Mouse (Mus musculus): ENCODE measurements around the gene Rab27a.

Rab27a gene

DNA sequence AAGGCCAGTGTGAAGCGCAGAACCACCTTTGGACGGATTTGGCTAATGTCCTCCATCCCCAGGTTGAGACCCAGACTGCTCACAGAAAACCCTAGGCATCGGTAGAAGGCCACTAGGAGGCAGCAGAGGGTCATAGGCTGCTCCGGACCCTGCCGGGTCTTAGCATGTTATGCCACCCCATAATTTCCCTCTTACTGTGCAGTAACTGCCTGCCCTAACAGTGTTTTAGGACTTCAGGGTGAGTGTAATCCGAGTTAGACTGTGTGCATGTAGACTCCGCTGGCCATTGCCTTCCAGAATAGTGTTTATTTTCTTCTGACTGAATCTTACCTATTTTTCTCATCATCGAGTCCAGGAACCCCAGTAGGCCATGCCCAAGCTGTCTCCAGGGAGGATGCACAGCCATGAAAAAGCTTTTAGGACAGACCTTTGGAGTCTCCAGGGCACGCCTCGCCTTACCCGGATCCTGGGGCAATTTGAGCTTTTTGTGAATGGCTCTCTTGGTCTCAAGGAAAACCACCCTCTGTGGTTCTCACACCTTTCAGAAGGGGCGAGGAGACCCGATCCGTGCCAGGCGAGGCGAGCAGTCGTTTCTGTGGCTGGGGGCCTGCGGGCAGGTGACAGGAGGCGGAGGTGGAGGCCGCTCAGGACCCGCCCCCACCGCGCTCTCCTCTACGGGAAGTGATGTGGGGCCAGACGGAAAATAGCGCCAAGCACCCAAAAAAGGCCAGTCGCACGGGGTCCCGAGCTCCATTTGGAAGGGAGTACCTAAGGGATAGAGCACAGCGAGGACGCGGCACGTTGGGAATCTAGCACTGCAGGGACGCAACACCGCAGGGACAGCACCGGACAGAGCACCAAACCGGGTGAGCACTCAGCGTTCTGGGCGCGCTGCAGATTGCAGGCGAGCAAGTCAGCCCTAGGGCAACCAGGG, at the start of gene Rab27a:
TSS of gene Rab27a (plus strand) at position 709 of the 934 bp plus-strand sequence.
- DNase-seq = peak; percentile 66 to 83

DNA sequence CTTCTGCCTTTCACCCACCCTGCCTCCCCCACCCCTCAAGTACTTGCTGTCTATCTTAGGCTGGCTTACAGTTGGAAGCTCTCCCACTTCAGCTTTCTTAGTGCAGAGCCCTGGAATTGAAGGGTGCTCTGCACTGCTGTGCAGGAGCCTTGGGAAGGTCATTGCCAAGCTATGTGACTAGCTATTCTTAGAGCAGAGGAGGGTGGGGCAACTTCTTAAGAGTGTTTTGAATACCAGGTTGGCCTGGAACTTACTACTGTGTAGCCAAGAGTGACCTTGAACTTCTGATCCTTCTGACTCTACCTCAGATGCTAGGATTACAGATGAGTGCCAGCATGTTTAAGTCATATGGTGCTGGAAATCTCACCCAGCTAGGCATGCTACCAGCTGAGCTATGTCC, 48.5 kb upstream of the Rab27a start:
- no peak for DNase-seq

DNA sequence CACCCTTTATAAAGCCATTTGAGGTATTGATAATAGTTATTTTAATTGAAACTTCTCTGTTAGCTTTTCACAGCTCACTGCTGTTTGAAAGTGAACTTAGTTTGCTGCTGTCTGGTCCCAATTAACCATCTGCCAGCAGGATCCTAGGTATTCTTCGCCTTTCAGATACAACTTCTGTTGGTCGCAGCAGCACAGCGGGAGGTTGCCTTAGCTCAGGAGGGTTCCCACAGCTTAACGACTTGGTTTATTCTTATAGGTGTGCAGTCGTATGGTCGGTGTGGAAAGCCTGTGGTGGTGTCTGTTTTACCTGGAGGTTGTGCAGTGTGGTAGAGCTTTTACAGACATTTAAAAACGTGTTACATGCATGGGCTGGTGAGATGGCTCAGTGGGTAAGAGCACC, 47.8 kb upstream of the Rab27a start:
- no peak for DNase-seq

GRCm38 (mm10) chr9:73000487-73000886, 44.2 kb upstream of the Rab27a start:
- DNase-seq = no peak

- no peak for DNase-seq
Observed at GRCm38 (mm10) chr9:73001314-73002011, 43.2 kb upstream of the Rab27a start.

DNA sequence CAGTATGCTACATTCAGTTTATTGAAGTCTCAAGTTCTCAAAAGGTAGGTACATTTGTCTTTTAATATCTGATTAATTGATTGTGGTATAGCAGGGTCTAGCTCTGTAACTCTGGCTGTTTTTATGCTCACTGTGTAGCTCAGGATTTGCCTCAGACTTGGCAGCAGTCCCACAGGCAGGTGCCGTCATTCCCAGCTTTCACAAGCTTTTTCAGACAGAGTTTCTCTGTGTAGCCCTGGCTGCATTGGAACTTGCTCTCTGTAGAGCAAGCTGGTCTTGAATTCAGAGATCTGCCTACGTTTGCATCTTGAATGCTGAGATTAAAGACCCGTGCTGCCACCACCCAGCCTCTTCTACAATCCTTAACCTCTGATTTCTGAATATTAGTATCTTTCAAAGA, 42.5 kb upstream of the Rab27a start:
- DNase-seq = no peak

GRCm38 (mm10) chr9:73004076-73004475, 40.6 kb upstream of the Rab27a start:
- DNase-seq = no peak

DNA sequence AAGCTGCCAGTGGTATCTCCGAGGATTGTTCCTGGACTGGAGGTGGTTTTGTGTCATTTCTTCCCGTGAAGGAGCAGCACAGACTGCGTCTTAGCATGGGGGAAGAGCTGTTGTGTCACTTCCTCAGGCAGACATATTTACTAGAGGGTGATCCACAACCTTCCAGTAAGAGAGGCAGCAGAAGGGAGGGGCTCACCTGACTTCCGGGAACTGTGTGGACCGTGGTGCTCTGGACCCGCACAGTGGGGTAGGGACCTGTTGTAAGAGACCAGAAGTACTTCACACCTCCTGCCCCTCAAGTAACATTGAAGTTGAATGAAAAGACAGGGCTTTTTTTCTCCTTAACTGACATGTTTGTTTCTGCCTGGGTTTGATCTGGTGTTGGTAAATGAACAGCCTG, 39.5 kb upstream of the Rab27a start:
- no peak for DNase-seq

GRCm38 (mm10) chr9:73006175-73006574, 38.5 kb upstream of the Rab27a start:
- no peak for DNase-seq

DNA sequence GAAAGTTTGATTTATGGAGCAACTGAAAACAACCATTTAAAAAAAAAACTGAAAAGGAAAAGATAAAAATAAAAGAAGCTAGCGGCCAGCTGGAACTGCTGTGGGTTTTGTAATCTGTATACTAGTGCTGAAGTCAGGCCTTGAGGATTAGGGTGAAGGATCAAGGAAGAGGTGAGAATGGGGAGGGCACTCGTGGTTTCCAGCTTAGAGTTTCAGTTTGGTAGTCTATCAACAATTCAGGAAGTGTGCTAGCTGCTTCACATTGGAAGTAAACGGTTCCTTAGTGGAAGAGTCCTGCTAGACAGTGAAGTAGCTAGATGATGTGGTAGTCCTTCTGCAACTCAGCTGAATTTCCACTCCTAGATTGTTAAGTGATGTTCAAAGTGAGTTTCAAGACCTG, 36.3 kb upstream of the Rab27a start:
- DNase-seq = no peak

GRCm38 (mm10) chr9:73012629-73013028, 32.0 kb upstream of the Rab27a start:
- DNase-seq = no peak

DNA sequence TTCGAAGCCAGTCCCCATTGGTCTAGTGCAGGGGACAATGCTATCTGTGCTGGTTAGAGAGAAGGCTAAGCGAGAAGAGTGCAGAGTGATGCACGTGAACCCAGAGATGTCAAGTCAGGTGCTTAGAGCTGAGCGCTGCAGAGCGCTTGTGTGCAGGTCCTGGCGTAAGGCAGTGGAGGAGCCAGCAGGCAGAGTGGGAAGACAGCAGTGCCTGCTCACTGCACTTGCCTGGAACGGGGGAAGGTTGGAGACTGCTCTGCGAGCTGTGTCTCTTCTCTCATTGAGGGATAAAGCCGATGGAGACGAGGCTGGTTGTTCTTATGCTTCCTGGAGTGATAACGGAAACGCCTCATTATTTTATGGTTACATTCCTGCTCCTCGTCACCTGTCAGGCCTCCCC, 29.9 kb upstream of the Rab27a start:
- DNase-seq = no peak

DNA sequence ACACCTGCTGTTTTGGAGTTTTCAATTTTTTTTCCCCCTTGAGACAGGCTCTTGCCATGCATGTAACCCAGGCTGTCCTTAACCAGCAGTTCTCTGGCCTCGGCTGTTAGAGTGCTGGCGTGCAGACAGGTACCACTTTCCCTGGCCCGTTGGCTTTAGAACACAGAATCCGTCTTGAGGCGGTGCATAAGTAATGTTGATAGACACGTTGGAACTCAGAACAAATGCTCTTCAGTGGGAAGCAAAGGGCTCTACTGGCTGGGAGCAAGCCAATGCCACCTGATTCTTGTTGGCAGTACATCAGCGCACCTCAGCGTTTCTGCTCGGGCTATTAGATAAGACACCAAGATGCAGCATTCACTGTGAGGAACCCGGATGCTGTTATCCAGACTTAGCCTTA, 24.8 kb upstream of the Rab27a start:
- no peak for DNase-seq

DNA sequence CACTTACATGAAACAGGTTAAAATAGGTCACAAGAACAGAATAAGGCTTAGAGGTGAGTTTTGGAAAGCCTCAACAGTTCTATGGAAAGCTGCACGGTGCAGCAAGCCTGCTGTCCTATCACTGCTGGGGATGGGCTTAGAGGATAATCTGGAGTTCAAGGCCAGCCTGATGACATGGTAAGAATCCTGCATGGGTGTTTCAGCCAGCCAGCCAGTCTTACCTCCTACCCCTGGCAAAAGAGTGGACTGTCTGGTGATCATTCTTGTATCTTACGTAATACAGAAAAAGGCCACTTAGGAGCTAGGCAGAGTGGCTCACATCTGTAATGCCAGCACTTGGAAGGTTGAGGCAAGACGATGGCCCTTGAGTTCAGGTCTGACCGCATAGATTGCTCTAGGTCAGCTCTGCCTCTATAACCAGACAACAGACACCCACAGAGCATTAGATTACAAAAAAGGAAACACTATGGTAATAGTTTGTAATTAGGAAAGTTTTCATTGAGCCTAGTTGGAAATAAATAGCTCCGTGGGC, 24.0 kb upstream of the Rab27a start:
- no peak for DNase-seq

DNA sequence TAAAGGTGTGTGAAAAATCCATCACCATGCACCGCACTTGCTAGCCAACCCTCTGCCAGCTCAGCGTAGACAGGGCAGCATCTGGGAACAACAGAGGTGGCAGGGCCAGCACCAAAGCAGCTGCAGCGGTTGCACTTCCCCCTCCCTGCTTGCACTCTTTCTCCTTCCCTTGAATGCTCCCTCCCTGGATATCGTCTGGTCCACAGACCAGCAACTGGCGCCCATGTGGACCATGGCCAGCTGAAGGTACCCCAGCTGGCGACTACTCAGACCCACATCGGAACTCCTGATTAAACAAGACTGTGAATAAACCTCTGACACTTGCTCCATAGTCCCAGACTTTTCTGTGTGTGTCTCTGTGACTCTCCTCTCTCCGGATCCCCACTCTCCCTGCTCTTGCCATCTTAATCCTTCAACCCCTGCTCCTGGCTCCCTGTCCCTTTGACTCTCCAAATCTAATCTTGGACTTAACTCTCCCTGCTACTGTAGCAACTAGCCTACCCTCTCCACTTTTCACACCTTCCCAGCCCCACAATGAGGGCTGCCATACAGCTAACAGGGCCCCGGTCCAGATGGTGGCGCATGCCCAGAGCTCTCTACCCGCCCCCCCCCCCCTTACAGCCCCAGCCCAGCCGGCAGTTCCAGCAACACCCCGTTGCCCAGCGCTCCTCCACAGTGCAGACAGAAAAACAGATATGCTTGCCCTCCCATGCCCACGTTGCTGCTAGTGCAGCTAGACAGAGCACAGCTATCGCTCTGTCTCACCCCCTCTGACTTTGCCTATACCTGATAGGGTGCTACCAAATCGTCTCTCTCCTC, 18.6 kb upstream of the Rab27a start:
- no peak for DNase-seq

- no peak for DNase-seq
Observed at GRCm38 (mm10) chr9:73030443-73030842, 14.2 kb upstream of the Rab27a start.

- DNase-seq = no peak
Observed at GRCm38 (mm10) chr9:73031421-73031820, 13.2 kb upstream of the Rab27a start.

DNA sequence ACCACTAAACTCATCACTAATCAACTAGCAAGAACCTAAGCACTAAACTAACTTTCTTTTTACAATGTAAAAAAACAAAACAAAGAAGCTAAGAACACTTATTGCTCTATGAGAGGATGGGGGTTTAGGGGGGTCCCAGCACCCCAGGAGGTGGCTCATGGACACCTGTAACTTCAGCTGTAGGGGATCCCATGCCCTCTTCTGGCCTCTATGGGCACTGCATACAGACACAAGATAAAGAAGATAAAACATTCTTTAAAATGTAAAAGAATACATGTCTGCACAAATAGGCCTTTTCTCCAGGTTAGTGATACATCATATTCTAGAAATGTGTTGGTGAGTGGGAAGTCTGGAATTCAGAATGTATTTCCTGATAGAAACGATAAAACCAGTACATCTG, 11.2 kb upstream of the Rab27a start:
- DNase-seq = no peak

- peak; percentile 84 to 91 for DNase-seq
Observed at GRCm38 (mm10) chr9:73039222-73039945, 5.3 kb upstream of the Rab27a start.

DNA sequence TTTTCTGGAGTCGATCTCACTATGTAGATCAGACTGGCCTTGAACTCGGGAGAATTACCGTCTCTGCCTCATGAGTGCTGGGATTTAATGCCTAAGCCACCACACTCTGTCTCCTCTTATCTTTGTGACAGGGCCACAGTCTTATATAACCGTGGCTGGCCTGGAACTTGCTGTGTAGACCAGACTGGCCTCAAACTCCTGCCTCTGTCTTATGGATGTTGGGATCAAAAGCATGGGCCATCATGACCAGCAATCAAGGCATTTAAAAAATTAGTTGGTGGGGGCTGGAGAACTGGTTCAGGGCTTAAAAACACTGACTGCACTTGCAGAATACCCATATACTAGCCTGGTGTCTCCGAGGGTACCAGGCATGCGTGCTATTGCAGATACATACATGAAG, 4.6 kb upstream of the Rab27a start, which contains the start of gene Pigb:
TSS of gene Pigb (minus strand) at position 299 of the 400 bp plus-strand sequence.
- no peak for DNase-seq

DNA sequence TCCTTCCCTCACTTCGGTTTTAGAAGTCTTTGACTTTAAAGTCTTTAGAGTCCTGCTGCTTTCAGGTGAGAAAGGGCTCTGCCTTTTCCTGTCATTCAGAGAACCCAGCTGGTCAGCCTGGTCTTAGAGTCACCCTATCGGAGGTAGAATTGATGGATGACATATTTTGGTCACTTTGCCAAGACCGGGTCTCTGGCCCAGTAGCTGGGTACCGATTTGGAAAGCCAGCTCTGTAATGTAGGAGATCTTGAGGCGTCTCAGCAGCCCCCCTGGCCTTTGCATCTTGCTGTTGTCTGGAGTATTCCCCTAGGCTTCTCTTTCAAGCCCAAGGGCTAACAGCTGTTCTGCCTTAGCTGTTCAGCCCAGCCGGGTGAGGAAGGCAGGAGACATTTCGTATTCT, 550 bp downstream of the Rab27a start:
- no peak for DNase-seq

- DNase-seq = no peak
Observed at GRCm38 (mm10) chr9:73045711-73046110, 1.1 kb downstream of the Rab27a start.
